Mouse (Mus musculus): ENCODE measurements around the gene She.
"Not testable (repeated sequence)": the region's sequence is repeated elsewhere in the genome, so short reads cannot be mapped to it uniquely, and the experiment has no call there.

The She gene

DNA sequence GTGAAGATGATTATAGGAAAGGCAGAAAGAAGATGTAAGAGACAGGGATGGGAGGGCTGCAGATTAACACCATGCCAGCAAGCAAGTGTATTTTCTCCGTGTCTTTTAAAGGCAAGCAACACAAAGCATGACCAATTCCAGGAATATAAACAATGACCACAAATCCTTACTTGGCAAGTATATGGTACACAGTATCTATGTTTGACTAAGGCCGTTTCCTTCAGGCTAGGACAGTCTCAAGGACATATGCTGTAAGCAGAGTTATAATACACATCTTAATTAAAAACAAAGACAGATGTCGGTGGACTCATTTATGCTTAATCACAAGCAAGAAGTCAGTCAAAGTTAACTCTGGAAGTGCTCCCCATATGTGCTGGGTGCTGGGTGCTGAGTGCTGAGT, 12.6 kb upstream of the She start:
- DNase-seq (ENCODE audit: low spot score): no peak

DNA sequence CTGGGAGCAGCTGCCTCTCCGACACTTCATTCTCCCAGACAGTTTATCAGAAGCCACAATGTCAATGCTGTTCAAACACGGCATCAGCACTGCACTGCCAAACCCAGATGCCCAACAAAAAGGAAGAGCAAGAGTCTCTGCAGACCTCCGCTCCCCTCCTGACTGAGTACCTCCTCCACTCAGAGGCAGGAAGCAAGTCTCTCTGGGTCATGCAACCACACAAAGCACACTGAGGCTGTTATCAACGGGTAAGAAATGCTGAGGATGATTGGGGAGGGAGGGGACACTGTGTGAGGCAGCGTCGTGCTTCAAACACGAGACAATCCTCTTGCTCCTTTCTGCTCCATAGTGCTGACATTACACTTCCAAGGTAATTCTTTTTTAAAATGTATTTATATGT, 11.3 kb upstream of the She start:
- no peak for DNase-seq (ENCODE audit: low spot score)

DNA sequence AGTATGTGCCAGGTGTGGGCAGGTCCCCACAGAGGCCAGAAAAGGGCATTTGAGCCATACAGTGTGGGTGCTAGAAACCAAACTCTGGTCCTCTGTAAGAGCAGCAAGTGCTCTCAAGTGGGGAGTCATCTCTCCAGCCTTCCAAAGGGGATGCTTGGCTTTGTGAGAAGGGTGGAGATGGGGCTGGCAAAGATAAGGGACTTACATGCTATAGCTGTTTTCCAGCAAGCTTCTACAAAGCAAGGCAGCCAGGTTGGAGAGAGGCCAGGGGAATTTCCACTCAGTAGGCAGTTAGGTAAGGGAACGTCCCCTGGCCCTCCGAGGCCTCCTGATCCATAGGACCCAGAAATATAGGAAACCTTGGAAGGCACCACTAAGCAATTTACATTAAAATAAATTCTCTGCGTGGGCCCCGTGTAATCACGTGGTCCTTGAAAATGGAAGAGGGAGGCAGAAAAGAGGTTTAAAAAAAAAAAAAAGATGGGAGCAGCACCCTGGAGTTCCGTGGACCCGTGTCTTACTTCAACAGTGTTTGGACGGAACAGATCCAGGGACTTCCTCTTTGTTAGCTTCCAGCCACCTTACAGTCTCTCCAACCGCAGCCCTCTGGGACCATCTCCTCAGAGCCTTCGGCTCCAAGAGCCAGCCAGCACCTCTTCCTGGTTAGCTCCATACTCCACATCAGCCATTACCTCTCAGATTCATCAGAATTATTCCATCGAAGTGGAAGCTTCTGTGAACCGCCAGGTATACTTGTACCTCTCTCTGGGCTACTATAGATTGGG, 10.7 kb upstream of the She start:
- DNase-seq (ENCODE audit: low spot score): no peak

DNA sequence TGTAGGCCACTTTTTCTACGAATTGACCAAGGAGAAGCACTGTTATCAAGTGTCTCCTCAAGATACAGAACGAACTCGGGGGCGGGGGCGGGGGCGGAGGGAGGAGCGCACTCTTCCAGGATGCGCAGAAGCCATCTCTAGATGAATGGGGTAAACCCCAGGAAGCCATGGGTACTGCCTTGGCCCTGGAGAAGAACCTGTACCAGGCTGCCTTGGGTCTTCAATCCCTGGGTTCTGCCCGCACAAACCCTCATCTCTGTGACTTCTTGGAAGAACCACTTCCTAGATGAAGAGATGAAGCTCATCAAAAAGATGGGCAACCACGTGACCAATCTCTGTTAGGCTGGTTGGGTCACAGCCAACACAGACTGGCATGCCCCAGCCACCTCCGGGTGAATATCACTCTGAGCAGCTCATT, 10.1 kb upstream of the She start:
- DNase-seq (ENCODE audit: low spot score): no peak

DNA sequence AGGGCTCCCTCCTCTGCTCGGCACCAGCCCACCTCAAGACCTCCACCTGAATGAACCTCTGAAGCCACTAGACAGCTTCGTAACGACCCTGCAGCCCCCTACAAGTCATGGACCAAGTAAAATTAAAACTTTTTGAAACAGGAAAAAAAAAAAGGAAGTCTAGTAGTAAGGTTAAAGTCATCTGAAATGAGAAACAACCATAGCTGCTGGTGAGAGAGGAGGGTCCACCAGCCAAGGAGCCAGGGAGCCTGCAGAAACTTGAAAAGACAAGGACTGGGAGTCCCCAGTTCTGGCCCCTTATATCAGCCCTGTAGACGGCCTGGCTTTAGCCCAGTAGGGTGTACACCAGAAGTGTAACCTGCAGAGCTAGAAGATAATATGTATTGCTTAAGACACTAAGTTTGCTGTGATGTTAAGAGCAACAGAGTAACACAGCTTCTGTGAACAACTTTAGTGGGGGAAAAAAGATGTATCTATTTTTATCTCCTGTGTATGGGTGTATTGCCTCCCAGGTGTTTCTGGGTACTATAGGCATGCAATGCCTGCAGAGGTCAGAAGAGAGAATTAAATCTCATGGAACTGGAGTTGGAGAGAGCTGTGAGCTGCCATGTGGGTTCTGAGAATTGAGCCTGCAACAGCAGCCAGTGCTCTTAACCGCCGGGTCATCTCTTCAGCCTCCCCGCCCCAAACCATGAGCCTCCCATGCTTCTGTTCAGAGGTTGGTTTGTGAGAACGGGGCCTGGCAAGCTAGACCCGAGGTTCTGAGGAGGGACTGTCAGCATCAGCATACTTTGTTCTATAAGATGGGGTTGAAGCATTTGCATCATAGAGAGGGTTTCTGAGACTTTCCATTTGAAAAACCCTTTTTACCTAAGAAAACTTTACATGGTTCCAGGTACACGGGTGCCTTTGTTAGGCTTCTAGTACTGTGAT, 9.4 kb upstream of the She start:
- DNase-seq (ENCODE audit: low spot score): no peak

GRCm38 (mm10) chr3:89823594-89823993, 7.6 kb upstream of the She start:
- no peak for DNase-seq (ENCODE audit: low spot score)

GRCm38 (mm10) chr3:89826295-89826694, 4.9 kb upstream of the She start:
- DNase-seq (ENCODE audit: low spot score): no peak

- no peak for DNase-seq (ENCODE audit: low spot score)
Observed at GRCm38 (mm10) chr3:89835362-89835761, 4.2 kb downstream of the She start.

DNA sequence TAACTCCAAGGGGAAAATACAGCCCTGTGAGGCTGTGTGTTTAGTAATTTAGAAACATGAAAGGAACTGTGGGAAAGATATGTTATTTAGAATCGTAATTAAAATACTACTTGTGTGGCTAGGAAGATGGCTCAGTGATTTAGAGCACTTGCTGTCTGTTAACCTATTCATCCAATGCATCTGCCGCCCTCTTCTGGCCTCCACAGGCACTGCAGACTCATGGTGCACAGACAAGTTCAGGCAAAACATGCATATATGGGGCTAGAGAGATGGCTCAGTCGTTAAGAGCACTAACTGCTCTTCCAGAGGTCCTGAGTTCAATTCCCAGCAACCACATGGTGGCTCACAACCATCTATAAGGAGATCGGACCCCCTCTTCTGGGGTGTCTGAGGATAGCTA, 11.1 kb downstream of the She start:
- DNase-seq (ENCODE audit: low spot score): peak; percentile 34

- DNase-seq (ENCODE audit: low spot score): peak; percentile 26
Observed at GRCm38 (mm10) chr3:89843148-89843547, 12.0 kb downstream of the She start.

- DNase-seq (ENCODE audit: low spot score): no peak
Observed at GRCm38 (mm10) chr3:89845814-89846213, 14.6 kb downstream of the She start.

GRCm38 (mm10) chr3:89847126-89847525, 16.0 kb downstream of the She start:
- DNase-seq (ENCODE audit: low spot score): no peak

GRCm38 (mm10) chr3:89847596-89847995, 16.4 kb downstream of the She start:
- no peak for DNase-seq (ENCODE audit: low spot score)

GRCm38 (mm10) chr3:89848083-89848482, 16.9 kb downstream of the She start:
- no peak for DNase-seq (ENCODE audit: low spot score)

- no peak for DNase-seq (ENCODE audit: low spot score)
Observed at GRCm38 (mm10) chr3:89853752-89854151, 22.6 kb downstream of the She start.

DNA sequence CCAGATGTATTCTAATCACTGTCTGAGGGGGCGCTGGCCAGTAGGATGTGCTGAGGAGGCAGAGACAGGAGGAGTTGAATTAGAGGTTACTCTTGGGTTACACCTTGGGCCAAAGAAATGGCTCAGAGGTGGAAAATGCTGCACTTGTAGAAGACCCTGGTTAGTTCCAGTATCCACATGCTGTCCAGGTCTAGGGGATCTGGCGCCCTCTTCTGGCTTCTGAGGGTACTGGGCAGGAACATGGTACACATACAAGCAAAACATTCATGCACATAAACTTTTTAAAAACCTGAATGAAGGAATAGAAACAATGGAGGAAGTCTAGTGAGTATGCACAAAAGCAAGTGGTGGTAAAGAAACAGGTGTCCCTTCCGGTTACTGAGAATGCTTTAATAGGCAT, 26.2 kb downstream of the She start:
- no peak for DNase-seq (ENCODE audit: low spot score)

DNA sequence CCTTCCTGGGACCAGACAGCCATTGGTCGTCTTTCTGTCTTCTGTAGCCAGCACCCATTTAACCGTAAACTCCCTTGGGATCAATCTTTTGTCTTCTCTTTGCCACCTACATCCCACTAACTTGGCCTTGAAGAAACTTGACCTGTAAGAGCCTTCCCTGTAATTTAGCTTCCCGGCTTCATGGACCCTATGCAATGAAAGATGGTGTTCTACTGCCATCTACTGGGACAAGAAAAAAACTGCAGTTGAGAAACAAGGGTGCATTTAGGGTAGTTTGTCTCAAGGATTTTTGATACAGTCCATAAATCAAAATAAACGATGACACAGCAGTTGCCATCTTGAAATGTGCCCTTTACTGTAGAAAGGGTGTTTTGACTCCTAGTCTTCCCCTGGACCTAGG, 27.0 kb downstream of the She start:
- no peak for DNase-seq (ENCODE audit: low spot score)

- no peak for DNase-seq (ENCODE audit: low spot score)
Observed at GRCm38 (mm10) chr3:89858888-89859287, 27.7 kb downstream of the She start.

DNA sequence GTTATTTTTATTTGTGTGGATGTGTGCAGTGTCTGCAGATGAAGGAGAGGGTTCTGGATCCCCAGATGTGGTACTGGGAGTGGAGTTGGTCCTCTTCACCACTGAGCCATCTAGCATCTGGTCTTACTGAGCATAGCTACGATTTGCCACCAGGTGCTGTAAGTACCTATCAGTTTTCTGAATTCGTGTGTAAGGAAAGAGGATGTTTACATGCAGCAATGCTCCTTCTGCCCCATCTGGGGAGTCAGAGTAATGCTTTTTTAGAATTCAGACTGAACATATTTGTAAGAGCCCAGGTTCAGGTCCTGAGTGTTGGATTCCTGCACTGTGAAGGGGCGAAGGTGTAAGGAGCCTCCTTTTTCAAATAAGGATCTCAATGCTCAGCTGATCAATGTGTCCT, 28.8 kb downstream of the She start:
- no peak for DNase-seq (ENCODE audit: low spot score)

DNA sequence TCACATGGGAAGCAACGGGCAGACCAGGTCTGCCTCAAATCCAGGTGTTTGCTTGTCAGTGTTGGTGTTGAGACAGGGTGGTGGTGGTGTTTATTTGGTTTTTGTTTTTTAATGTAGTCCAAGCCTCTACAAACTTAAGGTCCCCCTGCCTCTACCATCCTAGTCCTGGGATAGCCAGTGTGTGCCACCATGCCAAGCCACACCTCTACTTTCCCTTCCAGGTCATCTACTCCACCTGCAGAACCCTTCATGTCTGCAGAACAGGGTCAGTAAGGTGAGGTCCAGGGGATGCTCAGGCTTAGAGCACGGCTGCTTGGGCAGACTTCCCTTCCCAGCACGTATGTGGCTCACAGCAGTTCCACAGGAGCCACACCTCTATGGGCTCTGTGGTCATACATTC, 29.2 kb downstream of the She start:
- no peak for DNase-seq (ENCODE audit: low spot score)

DNA sequence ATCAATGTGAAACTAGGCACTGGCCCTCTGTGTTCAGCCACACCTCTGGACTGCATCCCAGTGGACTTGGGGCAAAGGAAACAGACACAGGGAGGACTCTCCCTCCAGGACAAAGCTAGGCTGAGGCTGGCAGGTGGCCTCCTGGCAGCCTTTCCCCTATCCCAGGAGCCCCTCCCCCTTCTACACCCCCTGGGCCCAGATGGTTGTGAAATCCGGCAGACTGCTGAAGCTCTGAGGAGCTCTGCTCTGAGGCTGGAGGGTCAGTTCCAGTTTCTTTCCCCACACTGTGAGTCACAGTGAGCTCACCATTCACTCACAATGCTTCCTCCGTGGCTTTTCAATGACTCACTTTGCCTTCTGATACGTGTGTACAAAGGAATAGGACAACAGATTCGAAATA, 29.9 kb downstream of the She start:
- no peak for DNase-seq (ENCODE audit: low spot score)

- no peak for DNase-seq (ENCODE audit: low spot score)
Observed at GRCm38 (mm10) chr3:89862182-89862761, 31.1 kb downstream of the She start.

GRCm38 (mm10) chr3:89863276-89863675, 32.1 kb downstream of the She start:
- DNase-seq (ENCODE audit: low spot score): not testable (repeated sequence)
